Mouse (Mus musculus) heart, embryonic 12.5 days (tissue): Measurements from ENCODE around the gene Sec63. TPM values are rescaled to one million over a fixed set of nuclear protein-coding genes. Genes with fewer than 3 reads are reported as not detected.

ENCODE experiments used
- ATAC-seq: fragments of 200-750 bp; cut with Nextera tagmentation; 2 replicates; pipeline ENCODE4 v1.8.0; 2017; ENCODE audit warnings: moderate TSS enrichment, moderate library complexity; ENCODE audit not compliant: insufficient number of reproducible peaks, low FRiP score
- H3K27ac ChIP-seq: fragments of 300-500 bp; sonication (generic); 2 replicates; pipeline ENCODE4 v1.5.1; 2016; ENCODE audit warnings: mild to moderate bottlenecking, moderate library complexity; ENCODE audit not compliant: poor library complexity, severe bottlenecking
- H3K27me3 ChIP-seq: fragments of 300-500 bp; sonication (generic); replicated peaks from 2 replicates; pipeline ENCODE4 v1.6.1; 2016; ENCODE audit warnings: mild to moderate bottlenecking, moderate library complexity
- H3K36me3 ChIP-seq: fragments of 300-500 bp; sonication (generic); 2 replicates; pipeline ENCODE4 v1.6.1; 2016; ENCODE audit warnings: mild to moderate bottlenecking, moderate library complexity
- H3K4me1 ChIP-seq: fragments of 300-500 bp; sonication (generic); replicated peaks from 2 replicates; pipeline ENCODE4 v1.6.1; 2016; ENCODE audit warnings: mild to moderate bottlenecking
- H3K4me2 ChIP-seq: fragments of 300-500 bp; sonication (generic); 2 replicates; pipeline ENCODE4 v1.6.1; 2016; ENCODE audit warnings: mild to moderate bottlenecking, moderate library complexity
- H3K4me3 ChIP-seq: fragments of 300-500 bp; sonication (generic); 2 replicates; pipeline ENCODE4 v1.5.1; 2016; ENCODE audit warnings: mild to moderate bottlenecking
- H3K9ac ChIP-seq: fragments of 300-500 bp; sonication (generic); 2 replicates; pipeline ENCODE4 v1.6.1; 2016; ENCODE audit warnings: mild to moderate bottlenecking, moderate library complexity
- H3K9me3 ChIP-seq: fragments of 300-500 bp; sonication (generic); replicated peaks from 2 replicates; pipeline ENCODE4 v1.6.1; 2016; ENCODE audit warnings: mild to moderate bottlenecking, moderate library complexity
- WGBS: fragments of 180-500 bp; shearing (Covaris S2); methylation state at CpG from one replicate; pipeline ENCODE4 v1.1.7; 2016; 5-methylcytosine and 5-hydroxymethylcytosine counted together
- polyA plus RNA-seq: library from polyadenylated mRNA; unstranded; fragments of >200 nt; fragmentation: Nextera tagmentation; extraction: Ambion mirVana; gene quantifications from 2 replicates; pipeline ENCODE4 v1.2.1, GENCODE M21; 2016

Gene Sec63
- polyA plus RNA-seq = 19.5 and 21.0 TPM in 2 replicates

DNA sequence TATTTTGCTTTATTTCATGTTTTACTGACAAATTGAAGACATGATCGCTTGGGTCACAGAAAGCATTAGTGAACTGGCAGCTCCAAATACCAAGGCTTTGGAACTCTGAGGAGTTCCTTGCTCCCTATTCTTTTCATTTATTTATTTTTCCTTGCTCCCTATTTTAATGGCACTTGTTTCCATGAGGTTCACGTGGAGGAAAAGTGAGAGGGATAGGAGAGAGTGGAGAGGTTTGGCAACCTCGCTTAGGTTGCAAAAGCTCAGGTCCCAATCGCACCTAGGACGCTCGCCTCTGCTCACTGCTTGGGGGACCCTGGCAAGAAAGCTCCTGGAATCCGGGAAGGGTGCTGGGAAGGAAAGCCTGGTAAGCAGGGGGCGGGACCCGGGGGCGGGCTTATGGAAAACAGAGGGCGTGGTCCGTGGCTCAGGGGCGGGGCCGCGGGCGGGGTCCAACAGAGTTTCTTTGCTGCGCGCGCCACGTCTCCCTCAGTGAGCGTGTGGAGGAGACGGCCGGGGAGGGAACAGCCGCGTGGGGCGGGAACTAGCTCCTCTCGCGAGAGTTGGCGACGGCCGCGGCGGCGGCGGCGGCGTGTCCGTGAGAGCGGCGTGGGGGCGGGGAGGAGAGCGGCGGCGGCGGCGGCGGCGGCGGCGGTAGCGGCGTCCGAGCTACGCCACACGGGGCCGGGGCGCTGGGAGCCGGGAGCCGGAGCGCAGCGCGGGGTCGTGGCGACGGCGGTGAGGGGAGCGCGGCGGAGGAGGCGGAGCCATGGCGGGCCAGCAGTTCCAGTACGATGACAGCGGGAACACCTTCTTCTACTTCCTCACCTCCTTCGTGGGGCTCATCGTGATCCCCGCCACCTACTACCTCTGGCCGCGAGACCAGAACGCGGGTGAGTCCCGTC, at the start of gene Sec63:
Gene Sec63 (plus strand): TSS at position 498 of the 902 bp plus-strand sequence.
- Histone ChIP-seq H3K9me3 (no peaks in the 10 kb centered on the region), H3K4me3 (peak within 1 kb of the TSS; percentile 73), H3K4me2 (peak within 1 kb of the TSS; percentile 88), H3K36me3 (no peaks in the 10 kb centered on the region), H3K4me1 (peaks cover 19% of the 10 kb centered on the region), H3K9ac (peak within 1 kb of the TSS; percentile 94), H3K27ac (peak within 1 kb of the TSS; percentile 91), H3K27me3 (no peaks in the 10 kb centered on the region)
- under 1% methylated on average over 77 of the region's 81 CpGs for WGBS
- ATAC-seq = peak; percentile 97

DNA sequence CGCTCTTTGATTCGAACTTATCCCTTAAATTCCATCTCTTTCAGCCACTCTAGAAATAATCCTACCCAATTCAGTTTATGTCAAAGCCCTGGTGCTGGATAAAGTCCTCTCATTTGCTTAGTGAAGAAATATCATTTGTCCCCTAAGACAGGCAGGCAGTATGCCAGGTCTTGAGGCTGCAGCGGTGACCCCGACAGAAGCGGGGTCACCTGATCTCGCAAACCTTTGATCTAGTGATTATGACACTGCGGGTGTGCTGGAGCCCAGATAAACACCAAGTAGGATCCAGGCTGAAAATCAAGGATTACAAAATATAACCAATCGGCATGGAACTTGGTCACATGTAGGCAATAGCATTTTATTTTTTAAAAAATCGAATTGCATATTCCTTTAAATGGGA, 46.6 kb upstream of the Sec63 start:
- no peak overlapping the region for H3K27ac ChIP-seq
- H3K36me3 ChIP-seq = no peaks in the 10 kb centered on the region
- H3K4me3 ChIP-seq = no peak overlapping the region
- H3K27me3 ChIP-seq = 0 out of 2 replicates have a peak, but pooled peaks cover 8% of the 10 kb centered on the region
- peak overlapping the region; percentile 57 for H3K4me2 ChIP-seq
- peaks cover 6% of the 10 kb centered on the region for H3K4me1 ChIP-seq
- 0 out of 2 replicates have a peak, but pooled peaks cover 2% of the 10 kb centered on the region for H3K9me3 ChIP-seq
- ATAC-seq = no peak
- H3K9ac ChIP-seq = no peak overlapping the region
- WGBS = 14% methylated on average over 9 of the region's 9 CpGs

DNA sequence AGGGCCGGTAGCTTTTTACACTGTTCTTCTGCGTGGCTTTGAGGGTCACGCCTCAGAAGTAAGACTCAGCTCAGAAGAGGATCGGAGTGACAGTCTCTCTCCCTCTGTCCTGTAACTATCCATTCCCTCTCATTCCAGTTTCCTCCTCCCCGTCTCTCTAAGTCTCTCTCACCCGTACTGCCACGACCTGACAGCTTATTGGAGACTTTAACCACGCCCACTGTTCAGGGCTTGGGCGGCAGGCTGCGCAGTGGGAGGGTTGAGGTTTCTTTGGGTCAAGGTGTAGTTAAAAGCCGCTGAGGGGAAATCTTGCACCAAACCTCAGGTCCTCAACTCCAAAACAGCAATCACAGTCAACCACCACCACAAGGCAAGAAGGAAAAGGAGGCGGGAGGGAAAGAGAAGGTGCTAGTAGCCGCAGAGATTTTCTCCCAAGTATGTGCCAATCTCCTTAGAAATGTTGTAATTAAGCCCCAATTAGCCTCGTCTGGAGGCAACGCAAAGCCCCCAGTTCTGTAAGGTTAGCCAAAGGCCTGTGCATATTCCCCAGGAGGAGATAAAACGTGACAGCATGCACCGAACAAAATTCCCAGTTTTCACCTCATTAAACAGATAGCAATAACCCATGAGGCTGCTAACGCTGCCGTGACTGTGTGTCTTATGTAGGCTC, 45.8 kb upstream of the Sec63 start:
- no peak overlapping the region for H3K9ac ChIP-seq
- no peaks in the 10 kb centered on the region for H3K36me3 ChIP-seq
- peak overlapping the region; percentile 10; the same call in 1 of the 2 replicates for H3K4me3 ChIP-seq
- ATAC-seq = no peak
- no peaks in the 10 kb centered on the region for H3K9me3 ChIP-seq
- no peak overlapping the region for H3K27ac ChIP-seq
- H3K4me2 ChIP-seq = peak overlapping the region; percentile 57
- H3K4me1 ChIP-seq = peaks cover 6% of the 10 kb centered on the region
- H3K27me3 ChIP-seq = 0 out of 2 replicates have a peak, but pooled peaks cover 8% of the 10 kb centered on the region
- 19% methylated on average over 19 of the region's 19 CpGs for WGBS

DNA sequence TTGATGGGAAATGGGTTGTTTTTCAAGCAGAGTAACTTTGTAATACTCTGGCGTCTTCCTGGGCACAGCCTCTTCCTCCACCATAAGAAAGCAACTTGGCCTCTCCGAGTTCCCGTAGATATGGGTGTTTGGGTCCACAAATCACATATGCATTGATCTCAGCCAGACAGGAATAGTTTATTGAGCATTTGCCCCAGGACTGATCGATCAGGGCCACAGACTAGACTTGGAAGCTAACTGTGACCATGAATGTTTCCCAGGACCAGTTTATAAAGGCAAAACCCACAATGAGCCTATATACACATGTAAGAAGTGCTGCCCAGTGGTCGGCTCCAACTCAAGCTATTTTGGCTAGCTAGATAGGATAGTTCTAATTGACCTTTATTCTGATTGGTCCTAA, 39.2 kb upstream of the Sec63 start:
- WGBS = 87% methylated on average over 5 of the region's 5 CpGs
- no peaks in the 10 kb centered on the region for H3K27me3 ChIP-seq
- H3K4me1 ChIP-seq = no peaks in the 10 kb centered on the region
- no peak overlapping the region for H3K9ac ChIP-seq
- ATAC-seq = no peak
- no peak overlapping the region for H3K4me2 ChIP-seq
- H3K36me3 ChIP-seq = no peaks in the 10 kb centered on the region
- no peak overlapping the region for H3K4me3 ChIP-seq
- H3K27ac ChIP-seq = no peak overlapping the region
- H3K9me3 ChIP-seq = no peaks in the 10 kb centered on the region

DNA sequence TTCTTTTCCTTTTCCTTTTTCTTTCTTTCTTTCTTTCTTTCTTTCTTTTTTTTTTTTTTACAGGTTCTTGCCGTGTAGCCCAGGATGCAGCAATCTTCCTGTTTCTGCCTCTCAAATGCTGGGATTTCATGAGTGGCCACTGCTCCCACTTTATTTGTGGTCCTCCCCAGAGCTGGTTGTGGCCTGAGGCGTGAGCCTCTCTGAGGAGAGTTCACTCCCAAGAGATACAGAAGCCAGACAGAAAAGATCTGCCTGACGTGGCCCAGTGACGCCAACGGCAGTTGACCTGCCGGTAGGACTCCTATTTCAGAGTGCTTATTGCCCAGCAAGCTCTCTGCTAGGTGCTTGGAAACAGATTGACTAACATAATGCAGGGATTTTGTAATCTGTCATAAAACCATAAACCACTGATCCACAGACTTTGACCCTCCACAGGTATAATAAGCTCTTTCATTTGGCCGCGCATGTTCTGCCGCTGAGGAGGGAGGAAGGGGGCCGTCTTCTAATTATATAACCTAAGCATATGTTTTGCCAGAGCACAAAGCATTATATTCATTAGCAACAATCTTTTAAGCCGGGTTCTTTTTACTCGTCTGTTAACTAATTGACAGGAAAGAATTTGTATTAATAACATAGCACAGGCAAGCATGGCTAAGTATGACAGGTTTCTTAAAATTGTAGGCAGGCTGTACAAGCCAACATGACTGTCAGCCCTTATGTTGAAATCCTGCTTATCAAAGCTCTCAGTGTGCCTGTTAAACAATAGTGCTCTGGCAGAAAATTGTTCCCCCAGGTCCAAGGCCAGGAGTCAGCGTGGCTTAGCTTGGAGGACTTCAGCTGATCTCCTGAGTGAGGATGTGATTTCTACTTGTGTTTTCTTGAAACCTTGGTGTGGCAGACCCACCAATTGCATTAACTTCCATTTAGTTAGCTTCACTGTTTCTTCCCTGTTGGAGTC, 37.7 kb upstream of the Sec63 start:
- H3K4me1 ChIP-seq = no peaks in the 10 kb centered on the region
- no peak for ATAC-seq
- H3K4me2 ChIP-seq = no peak overlapping the region
- H3K9me3 ChIP-seq = no peaks in the 10 kb centered on the region
- H3K9ac ChIP-seq = no peak overlapping the region
- no peaks in the 10 kb centered on the region for H3K36me3 ChIP-seq
- H3K4me3 ChIP-seq = no peak overlapping the region
- 75% methylated on average over 13 of the region's 13 CpGs for WGBS
- no peak overlapping the region for H3K27ac ChIP-seq
- H3K27me3 ChIP-seq = 0 out of 2 replicates have a peak, but pooled peaks cover 3% of the 10 kb centered on the region

DNA sequence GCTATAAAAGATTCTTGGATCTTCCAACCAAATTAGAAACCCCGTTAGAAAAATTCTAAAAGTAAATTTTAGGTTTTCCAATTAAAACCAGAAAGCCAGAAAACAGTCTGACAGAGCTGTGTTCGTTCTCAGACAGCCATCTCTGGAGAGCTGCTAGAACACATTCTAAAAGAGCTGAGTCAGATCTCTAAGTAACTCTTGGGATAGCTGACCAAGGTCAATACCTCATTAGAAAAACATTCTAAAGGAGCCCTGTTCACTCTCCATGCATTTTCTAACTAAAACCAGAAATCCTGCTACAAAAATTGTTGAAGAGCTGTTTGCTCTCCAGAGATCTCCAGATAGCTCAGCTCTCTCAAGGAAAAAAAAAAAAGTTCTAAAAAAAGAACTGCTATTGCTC, 31.7 kb upstream of the Sec63 start:
- H3K4me2 ChIP-seq = no peak overlapping the region
- no peak overlapping the region for H3K9ac ChIP-seq
- no peaks in the 10 kb centered on the region for H3K4me1 ChIP-seq
- ATAC-seq = no peak
- no peak overlapping the region for H3K4me3 ChIP-seq
- H3K36me3 ChIP-seq = no peaks in the 10 kb centered on the region
- no peak overlapping the region for H3K27ac ChIP-seq
- H3K9me3 ChIP-seq = no peaks in the 10 kb centered on the region; the same call in 1 of the 2 replicates
- H3K27me3 ChIP-seq = 0 out of 2 replicates have a peak, but pooled peaks cover 3% of the 10 kb centered on the region
- WGBS = 60% methylated on average over 2 of the region's 2 CpGs

DNA sequence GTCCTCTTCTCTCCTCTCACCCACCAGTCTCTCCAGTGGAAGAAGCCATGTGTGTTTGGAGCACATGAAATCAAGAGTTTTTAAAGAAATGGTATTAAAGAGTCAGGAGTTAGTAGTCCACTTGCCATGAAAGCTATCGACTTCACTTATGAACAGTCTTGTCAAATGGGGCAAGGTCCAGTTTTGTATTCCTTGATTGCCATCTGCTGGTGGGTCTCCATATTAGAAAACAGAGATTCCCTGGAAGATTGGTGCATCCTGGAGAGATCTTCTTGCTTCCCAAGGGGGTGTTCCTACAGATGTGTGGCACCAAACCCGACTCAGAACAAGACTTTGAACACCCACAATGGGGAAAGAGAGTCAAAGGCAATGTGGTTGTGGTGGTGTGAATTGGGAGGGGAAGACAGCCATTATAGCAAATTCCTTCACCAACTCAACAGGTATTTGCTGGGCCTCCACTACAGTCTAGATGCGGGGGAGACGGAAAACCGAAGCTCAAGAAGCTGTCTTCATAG, 26.7 kb upstream of the Sec63 start:
- H3K9ac ChIP-seq = no peak overlapping the region

DNA sequence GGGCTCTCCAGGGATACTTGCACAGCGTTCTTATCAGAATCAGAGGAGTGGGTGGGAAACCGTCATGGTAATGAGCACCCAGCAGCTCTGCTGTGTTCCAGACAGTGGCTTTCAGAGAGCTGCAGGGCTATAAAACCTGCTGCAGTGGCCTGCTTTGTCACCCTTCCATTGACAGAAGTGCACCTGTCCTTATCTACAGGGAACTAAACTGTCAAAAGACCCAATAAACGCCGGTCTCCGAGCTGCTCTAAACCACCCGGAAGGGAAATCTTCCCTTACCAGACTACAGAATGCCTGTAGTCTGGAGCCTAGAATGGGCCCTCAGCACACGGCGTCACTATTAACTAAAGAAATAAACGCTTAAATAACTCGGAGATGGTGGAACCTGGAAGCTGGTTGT, 9.5 kb upstream of the Sec63 start:
- 67% methylated on average over 10 of the region's 10 CpGs for WGBS
- H3K27ac ChIP-seq = no peak overlapping the region
- H3K9ac ChIP-seq = no peak overlapping the region
- H3K4me2 ChIP-seq = no peak overlapping the region
- H3K9me3 ChIP-seq = no peaks in the 10 kb centered on the region
- no peaks in the 10 kb centered on the region for H3K36me3 ChIP-seq
- H3K27me3 ChIP-seq = no peaks in the 10 kb centered on the region
- ATAC-seq = no peak
- no peak overlapping the region for H3K4me3 ChIP-seq
- no peaks in the 10 kb centered on the region for H3K4me1 ChIP-seq

More for the DNA sequence above, 26.7 kb upstream of the Sec63 start:
- no peak overlapping the region for H3K4me3 ChIP-seq
- 50% methylated on average over 5 of the region's 5 CpGs for WGBS
- no peak for ATAC-seq
- no peak overlapping the region for H3K4me2 ChIP-seq
- H3K4me1 ChIP-seq = no peaks in the 10 kb centered on the region
- no peak overlapping the region for H3K27ac ChIP-seq
- no peaks in the 10 kb centered on the region for H3K27me3 ChIP-seq
- no peaks in the 10 kb centered on the region; the same call in 1 of the 2 replicates for H3K9me3 ChIP-seq
- H3K36me3 ChIP-seq = no peaks in the 10 kb centered on the region

DNA sequence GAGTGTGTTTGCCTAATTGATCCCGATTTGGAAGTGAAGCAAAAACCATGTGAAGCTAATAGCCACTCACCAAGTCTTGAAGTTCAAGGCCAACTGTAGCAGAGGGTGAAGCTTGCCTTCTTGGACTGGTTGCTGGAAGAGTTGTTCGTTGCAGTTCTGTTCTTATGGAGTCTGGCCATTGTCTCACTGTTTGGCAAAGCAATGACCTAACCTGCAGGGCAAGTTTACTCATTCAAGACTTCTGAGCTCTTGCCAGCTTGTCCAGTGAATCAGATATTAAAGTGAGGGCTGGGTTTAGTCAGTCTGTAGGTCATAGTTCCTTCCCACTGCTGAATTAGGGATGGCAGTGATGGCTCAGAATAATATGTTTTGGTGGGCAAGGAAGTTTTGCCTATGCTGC, 7.0 kb upstream of the Sec63 start:
- WGBS = 74% methylated on average over 2 of the region's 2 CpGs
- Histone ChIP-seq H3K27me3 (no peaks in the 10 kb centered on the region), H3K9me3 (no peaks in the 10 kb centered on the region), H3K4me1 (no peaks in the 10 kb centered on the region), H3K9ac (no peak overlapping the region), H3K36me3 (no peaks in the 10 kb centered on the region), H3K27ac (no peak overlapping the region), H3K4me3 (no peak overlapping the region), H3K4me2 (no peak overlapping the region)
- no peak for ATAC-seq

DNA sequence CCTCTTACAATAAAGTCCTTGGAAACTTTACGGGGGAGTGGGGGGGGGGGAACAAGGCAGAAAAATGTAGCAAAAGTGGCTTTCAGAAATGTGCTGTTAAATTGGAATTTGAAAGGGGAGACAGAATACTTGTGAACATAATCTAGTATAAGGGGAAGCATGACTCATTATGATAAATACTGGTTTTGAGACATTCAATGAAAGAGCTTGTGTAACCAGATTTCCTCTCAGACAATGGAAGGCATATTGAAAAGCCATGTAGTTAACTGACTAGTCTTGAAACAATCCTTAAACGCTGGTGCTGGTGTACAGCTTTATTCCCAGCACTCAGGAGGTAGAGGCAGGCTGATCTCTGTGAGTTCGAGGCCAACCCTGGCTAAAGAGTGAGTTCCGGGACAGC, 1.6 kb upstream of the Sec63 start:
- no peaks in the 10 kb centered on the region for H3K36me3 ChIP-seq
- ATAC-seq = no peak
- H3K4me1 ChIP-seq = peaks cover 12% of the 10 kb centered on the region
- no peaks in the 10 kb centered on the region for H3K27me3 ChIP-seq
- H3K9ac ChIP-seq = no peak overlapping the region
- WGBS = 77% methylated on average over 4 of the region's 4 CpGs
- no peak overlapping the region for H3K4me2 ChIP-seq
- no peak overlapping the region for H3K4me3 ChIP-seq
- H3K9me3 ChIP-seq = no peaks in the 10 kb centered on the region
- no peak overlapping the region for H3K27ac ChIP-seq
